Mouse (Mus musculus): ENCODE measurements at regions not wholly inside any gene's neighbourhood (a gene's known extent, or its start where the extent isn't known, plus 50 kb on each side); places are given as distances from the start of the nearest gene placed in this dataset.

DNA sequence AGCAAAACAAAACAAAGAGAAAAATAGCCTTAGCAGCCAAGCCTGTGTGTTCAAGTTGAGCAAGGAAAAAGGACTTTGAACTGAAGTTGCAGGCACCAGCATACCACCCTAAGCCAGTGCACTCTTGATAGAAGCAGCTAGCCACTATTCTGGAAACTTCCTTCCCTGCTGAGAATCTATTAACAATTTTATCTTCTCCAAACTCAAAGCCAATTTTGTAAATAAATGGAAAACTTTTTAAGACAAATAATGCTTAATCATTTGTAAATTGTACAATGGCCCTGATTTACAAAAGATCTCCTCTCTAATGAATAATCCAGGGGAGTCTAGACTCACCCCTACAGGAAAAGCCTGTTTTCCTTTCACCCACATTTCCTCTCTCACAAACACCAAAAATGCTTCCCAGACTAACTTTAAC is 146.7 kb upstream of the Cited2 start:
- no peaks in the 10 kb centered on the region for H3K36me3 ChIP-seq (ENCODE audit: control insufficient read depth, insufficient read depth, low read length)
- no peak overlapping the region for H3K4me3 ChIP-seq (replicated peaks; ENCODE audit: low read length)
- H3K9ac ChIP-seq (ENCODE audit: low read depth, low read length, severe bottlenecking): no peak overlapping the region
- H3K4me2 ChIP-seq (replicated peaks; ENCODE audit: low read depth, low read length, severe bottlenecking): no peak overlapping the region
- ATAC-seq (ENCODE audit: low FRiP score, low read depth): no peak
- no peaks in the 10 kb centered on the region for H3K9me3 ChIP-seq (ENCODE audit: control insufficient read depth, low read length)
- H3K27me3 ChIP-seq (ENCODE audit: control insufficient read depth, insufficient read depth, low read length): no peaks in the 10 kb centered on the region
- no peak for TF ChIP-seq POLR2A (IDR thresholded peaks at IDR 0.05; ENCODE audit: borderline replicate concordance, extremely low read depth, insufficient read depth, insufficient read length)
- no peaks in the 10 kb centered on the region for H3K4me1 ChIP-seq (ENCODE audit: control insufficient read depth, insufficient read depth, low read length)
- DNase-seq (ENCODE audit: low spot score): no peak
- H3K27ac ChIP-seq (replicated peaks; ENCODE audit: low read depth, low read length): no peak overlapping the region

DNA sequence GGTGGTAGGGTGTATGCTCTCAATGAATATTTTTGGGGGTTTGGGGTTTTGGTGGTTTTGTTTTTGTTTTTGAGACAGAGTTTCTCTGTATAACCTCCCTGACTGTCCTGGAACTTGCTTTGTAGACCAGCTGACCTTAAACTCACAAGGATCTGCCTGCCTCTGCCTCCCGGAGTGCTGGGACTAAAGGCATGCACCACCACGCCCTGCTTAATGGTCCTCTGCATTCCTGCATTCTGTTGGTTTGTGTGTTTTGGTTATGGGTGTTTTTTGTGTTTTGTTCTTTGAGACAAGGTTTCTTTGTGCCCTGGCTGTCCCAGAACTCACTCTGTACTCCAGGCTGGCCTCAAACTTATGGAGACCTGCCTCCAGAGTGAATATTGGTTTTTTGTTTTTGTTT is 143.6 kb upstream of the Cited2 start:
- WGBS: 77% methylated on average over 2 of the region's 2 CpGs
- Histone ChIP-seq H3K4me1 (ENCODE audit: control insufficient read depth, insufficient read depth, low read length) (no peaks in the 10 kb centered on the region), H3K4me3 (replicated peaks; ENCODE audit: low read length) (no peak overlapping the region), H3K27ac (replicated peaks; ENCODE audit: low read depth, low read length) (no peak overlapping the region), H3K4me2 (replicated peaks; ENCODE audit: low read depth, low read length, severe bottlenecking) (no peak overlapping the region), H3K36me3 (ENCODE audit: control insufficient read depth, insufficient read depth, low read length) (no peaks in the 10 kb centered on the region), H3K27me3 (ENCODE audit: control insufficient read depth, insufficient read depth, low read length) (no peaks in the 10 kb centered on the region), H3K9ac (ENCODE audit: low read depth, low read length, severe bottlenecking) (no peak overlapping the region), H3K9me3 (ENCODE audit: control insufficient read depth, low read length) (no peaks in the 10 kb centered on the region)
- TF ChIP-seq POLR2A (IDR thresholded peaks at IDR 0.05; ENCODE audit: borderline replicate concordance, extremely low read depth, insufficient read depth, insufficient read length): no peak
- DNase-seq (ENCODE audit: low spot score): no peak
- ATAC-seq (ENCODE audit: low FRiP score, low read depth): no peak

DNA sequence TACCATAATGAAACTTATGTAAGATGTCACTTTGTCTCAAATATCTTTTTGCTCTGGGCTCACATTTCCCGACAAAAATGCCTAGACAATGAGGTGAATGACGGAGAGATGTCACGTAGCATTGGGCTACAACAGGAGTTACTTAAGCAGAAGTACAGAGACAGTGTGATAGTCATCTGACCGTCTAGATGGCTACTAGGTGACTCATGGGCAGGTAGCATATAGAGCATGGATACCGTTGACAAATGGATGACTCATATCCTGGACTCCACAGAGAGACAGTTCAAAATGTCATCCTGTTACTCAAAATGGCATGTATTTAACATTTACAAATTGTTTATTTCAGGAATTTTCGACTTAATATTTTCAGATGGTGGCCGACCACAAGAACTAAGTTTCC is 138.2 kb upstream of the Cited2 start:
- Histone ChIP-seq H3K27me3 (ENCODE audit: control insufficient read depth, insufficient read depth, low read length) (no peaks in the 10 kb centered on the region), H3K36me3 (ENCODE audit: control insufficient read depth, insufficient read depth, low read length) (no peaks in the 10 kb centered on the region), H3K9ac (ENCODE audit: low read depth, low read length, severe bottlenecking) (no peak overlapping the region), H3K4me1 (ENCODE audit: control insufficient read depth, insufficient read depth, low read length) (no peaks in the 10 kb centered on the region), H3K9me3 (ENCODE audit: control insufficient read depth, low read length) (no peaks in the 10 kb centered on the region), H3K27ac (replicated peaks; ENCODE audit: low read depth, low read length) (no peak overlapping the region), H3K4me2 (replicated peaks; ENCODE audit: low read depth, low read length, severe bottlenecking) (no peak overlapping the region), H3K4me3 (replicated peaks; ENCODE audit: low read length) (no peak overlapping the region)
- ATAC-seq (ENCODE audit: low FRiP score, low read depth): no peak
- 85% methylated on average over 7 of the region's 7 CpGs for WGBS
- no peak for DNase-seq (ENCODE audit: low spot score)
- no peak for TF ChIP-seq POLR2A (IDR thresholded peaks at IDR 0.05; ENCODE audit: borderline replicate concordance, extremely low read depth, insufficient read depth, insufficient read length)

DNA sequence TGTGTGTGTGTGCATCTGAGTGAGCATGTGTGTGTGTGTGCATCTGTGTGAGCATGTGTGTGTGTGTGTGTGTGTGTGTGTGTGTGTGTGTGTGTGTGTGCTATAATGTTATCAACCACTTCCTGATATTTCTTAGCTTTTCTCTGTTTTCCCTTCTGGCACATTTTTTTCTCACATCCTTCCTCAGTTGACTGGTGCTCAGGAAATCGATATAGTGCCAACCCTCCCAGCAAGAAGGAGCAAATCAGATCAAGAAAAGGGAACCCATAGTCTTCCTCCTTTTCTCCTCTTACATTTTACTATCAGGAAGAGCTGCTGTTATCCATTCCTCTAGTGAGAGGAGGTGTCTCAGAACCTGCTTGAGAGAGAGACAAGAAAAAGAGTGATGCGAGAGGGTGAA is 136.1 kb upstream of the Cited2 start:
- Histone ChIP-seq H3K27ac (replicated peaks; ENCODE audit: low read depth, low read length) (no peak overlapping the region), H3K4me1 (ENCODE audit: control insufficient read depth, insufficient read depth, low read length) (no peaks in the 10 kb centered on the region), H3K27me3 (ENCODE audit: control insufficient read depth, insufficient read depth, low read length) (no peaks in the 10 kb centered on the region), H3K9me3 (ENCODE audit: control insufficient read depth, low read length) (no peaks in the 10 kb centered on the region), H3K36me3 (ENCODE audit: control insufficient read depth, insufficient read depth, low read length) (no peaks in the 10 kb centered on the region), H3K4me2 (replicated peaks; ENCODE audit: low read depth, low read length, severe bottlenecking) (no peak overlapping the region), H3K9ac (ENCODE audit: low read depth, low read length, severe bottlenecking) (no peak overlapping the region), H3K4me3 (replicated peaks; ENCODE audit: low read length) (no peak overlapping the region)
- no peak for DNase-seq (ENCODE audit: low spot score)
- TF ChIP-seq POLR2A (IDR thresholded peaks at IDR 0.05; ENCODE audit: borderline replicate concordance, extremely low read depth, insufficient read depth, insufficient read length): no peak
- no peak for ATAC-seq (ENCODE audit: low FRiP score, low read depth)
- 94% methylated on average over 2 of the region's 2 CpGs for WGBS

DNA sequence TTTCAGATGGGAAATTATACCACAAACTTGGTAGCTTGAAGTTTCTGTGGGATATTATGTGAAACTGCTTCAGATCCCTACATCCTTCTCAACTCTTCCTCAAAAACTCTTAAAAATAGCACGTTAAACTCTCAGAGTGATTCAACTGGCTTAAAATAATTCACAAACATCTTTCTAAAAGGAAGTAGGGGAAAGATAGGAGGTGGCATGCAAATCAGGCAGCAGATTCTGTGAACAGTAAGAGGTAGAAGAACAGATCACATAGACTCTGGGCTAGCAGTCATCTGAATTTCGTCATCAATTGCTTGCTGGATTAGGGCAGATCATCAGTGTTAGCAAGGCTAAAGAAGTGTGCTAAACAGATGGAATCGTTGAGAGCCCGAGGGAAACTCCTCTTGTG is 133.9 kb upstream of the Cited2 start:
- no peak overlapping the region for H3K4me3 ChIP-seq (replicated peaks; ENCODE audit: low read length)
- no peak overlapping the region for H3K9ac ChIP-seq (ENCODE audit: low read depth, low read length, severe bottlenecking)
- 84% methylated on average over 4 of the region's 4 CpGs for WGBS
- H3K27me3 ChIP-seq (ENCODE audit: control insufficient read depth, insufficient read depth, low read length): no peaks in the 10 kb centered on the region
- DNase-seq (ENCODE audit: low spot score) (no peak), ATAC-seq (ENCODE audit: low FRiP score, low read depth) (no peak)
- no peak overlapping the region for H3K4me2 ChIP-seq (replicated peaks; ENCODE audit: low read depth, low read length, severe bottlenecking)
- H3K27ac ChIP-seq (replicated peaks; ENCODE audit: low read depth, low read length): no peak overlapping the region
- H3K9me3 ChIP-seq (ENCODE audit: control insufficient read depth, low read length): no peaks in the 10 kb centered on the region
- no peaks in the 10 kb centered on the region for H3K4me1 ChIP-seq (ENCODE audit: control insufficient read depth, insufficient read depth, low read length)
- H3K36me3 ChIP-seq (ENCODE audit: control insufficient read depth, insufficient read depth, low read length): no peaks in the 10 kb centered on the region
- TF ChIP-seq POLR2A (IDR thresholded peaks at IDR 0.05; ENCODE audit: borderline replicate concordance, extremely low read depth, insufficient read depth, insufficient read length): no peak

DNA sequence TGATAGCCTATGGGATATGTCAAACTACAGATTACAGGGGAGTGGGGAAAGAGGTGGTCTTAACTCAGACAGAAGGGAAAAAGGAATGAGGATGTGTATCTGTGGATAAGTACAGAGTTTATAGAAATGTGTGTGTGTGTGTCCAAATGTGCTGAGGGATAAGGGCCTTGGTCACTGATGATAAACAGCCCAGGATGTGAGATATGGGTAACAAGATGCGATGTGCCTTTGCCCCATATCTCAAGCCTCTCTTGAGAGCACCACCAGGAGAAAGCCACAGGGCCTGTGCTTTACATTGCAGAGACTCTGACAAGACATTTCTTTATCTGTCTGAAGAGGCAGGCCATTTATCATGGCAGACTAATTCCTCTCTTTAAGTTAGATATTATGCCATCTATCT is 132.8 kb upstream of the Cited2 start:
- 95% methylated on average over 1 of the region's 1 CpGs for WGBS
- Histone ChIP-seq H3K9ac (ENCODE audit: low read depth, low read length, severe bottlenecking) (no peak overlapping the region), H3K36me3 (ENCODE audit: control insufficient read depth, insufficient read depth, low read length) (no peaks in the 10 kb centered on the region), H3K4me1 (ENCODE audit: control insufficient read depth, insufficient read depth, low read length) (no peaks in the 10 kb centered on the region), H3K27ac (replicated peaks; ENCODE audit: low read depth, low read length) (no peak overlapping the region), H3K4me2 (replicated peaks; ENCODE audit: low read depth, low read length, severe bottlenecking) (no peak overlapping the region), H3K9me3 (ENCODE audit: control insufficient read depth, low read length) (no peaks in the 10 kb centered on the region), H3K4me3 (replicated peaks; ENCODE audit: low read length) (no peak overlapping the region), H3K27me3 (ENCODE audit: control insufficient read depth, insufficient read depth, low read length) (no peaks in the 10 kb centered on the region)
- TF ChIP-seq POLR2A (IDR thresholded peaks at IDR 0.05; ENCODE audit: borderline replicate concordance, extremely low read depth, insufficient read depth, insufficient read length): no peak
- no peak for ATAC-seq (ENCODE audit: low FRiP score, low read depth)
- no peak for DNase-seq (ENCODE audit: low spot score)

Measured in limb, embryonic 14.5 days (tissue).